Mouse (Mus musculus): ENCODE data around the gene H2-DMb2.

DNA sequence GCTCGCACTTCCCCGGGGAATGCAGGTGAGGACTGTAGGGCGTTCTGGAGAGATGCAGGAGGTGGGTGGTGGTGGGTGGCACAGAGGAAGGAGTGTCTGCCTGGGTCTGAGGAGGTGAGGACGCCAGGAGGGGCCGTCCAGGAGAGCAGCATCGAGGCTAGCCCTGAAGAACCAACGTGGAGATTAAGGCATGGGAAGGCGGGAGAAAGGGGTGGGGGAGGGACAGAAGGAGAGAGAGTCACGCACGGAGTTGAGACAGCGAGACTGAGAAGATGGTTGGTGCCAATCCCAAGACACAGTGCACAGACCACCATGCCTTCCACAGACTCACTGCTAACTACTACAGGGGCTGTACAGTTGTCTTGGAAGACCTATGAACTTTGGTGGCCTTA is 55.4 kb downstream of the H2-DMb2 start:
- TF ChIP-seq CTCF (conservative IDR thresholded peaks at IDR 0.05; ENCODE audit: insufficient read depth, insufficient read length, low read depth, low read length) (no peak), POLR2A (IDR thresholded peaks at IDR 0.05; ENCODE audit: low read depth, low read length) (no peak)

Measured in kidney, adult 2 months (tissue).